Mouse (Mus musculus) T-cell, adult 2 months (primary cell): ENCODE measurements around the gene Shld1.

Experiments
- DNase-seq: peaks from one replicate; pipeline ENCODE4 v3.0.0; 2022; ENCODE audit warnings: low spot score

Gene Shld1

GRCm38 (mm10) chr2:132686756-132687737, at the start of gene Shld1:
Shld1 (plus strand) TSS chr2:132686931.
- DNase-seq = peak; percentile 83

- no peak for DNase-seq
Observed at GRCm38 (mm10) chr2:132638306-132638705, 48.4 kb upstream of the Shld1 start.

- DNase-seq = no peak
Observed at GRCm38 (mm10) chr2:132639337-132639736, 47.4 kb upstream of the Shld1 start.

GRCm38 (mm10) chr2:132641196-132641595, 45.5 kb upstream of the Shld1 start:
- DNase-seq = no peak

GRCm38 (mm10) chr2:132643161-132643560, 43.6 kb upstream of the Shld1 start:
- peak; percentile 84 for DNase-seq

- no peak for DNase-seq
Observed at GRCm38 (mm10) chr2:132646856-132647745, 39.6 kb upstream of the Shld1 start.

GRCm38 (mm10) chr2:132649352-132649870, 37.3 kb upstream of the Shld1 start:
- DNase-seq = no peak

- DNase-seq = no peak
Observed at GRCm38 (mm10) chr2:132650546-132650945, 36.2 kb upstream of the Shld1 start.

- DNase-seq = no peak
Observed at GRCm38 (mm10) chr2:132652476-132652875, 34.3 kb upstream of the Shld1 start.

GRCm38 (mm10) chr2:132654834-132655495, 31.8 kb upstream of the Shld1 start:
- DNase-seq = no peak

- no peak for DNase-seq
Observed at GRCm38 (mm10) chr2:132657186-132657585, 29.5 kb upstream of the Shld1 start.

GRCm38 (mm10) chr2:132658412-132659120, 28.2 kb upstream of the Shld1 start:
- peak; percentile 18 for DNase-seq

GRCm38 (mm10) chr2:132669091-132669490, 17.6 kb upstream of the Shld1 start:
- DNase-seq = no peak

GRCm38 (mm10) chr2:132670290-132670689, 16.4 kb upstream of the Shld1 start:
- DNase-seq = no peak

- no peak for DNase-seq
Observed at GRCm38 (mm10) chr2:132672121-132672520, 14.6 kb upstream of the Shld1 start.

- DNase-seq = no peak
Observed at GRCm38 (mm10) chr2:132676111-132676510, 10.6 kb upstream of the Shld1 start.

GRCm38 (mm10) chr2:132685001-132685400, 1.7 kb upstream of the Shld1 start:
- DNase-seq = no peak

- DNase-seq = peak; percentile 37
Observed at GRCm38 (mm10) chr2:132688611-132689021, 1.9 kb downstream of the Shld1 start.

- no peak for DNase-seq
Observed at GRCm38 (mm10) chr2:132689188-132689568, 2.4 kb downstream of the Shld1 start.

GRCm38 (mm10) chr2:132689569-132690231, 3.0 kb downstream of the Shld1 start:
- no peak for DNase-seq

GRCm38 (mm10) chr2:132691731-132692130, 5.0 kb downstream of the Shld1 start:
- peak; percentile 66 for DNase-seq
